Mouse (Mus musculus): ENCODE results near the gene A4galt. TPM values are rescaled to one million over a fixed set of nuclear protein-coding genes. Genes with fewer than 3 reads are reported as not detected.

Gene A4galt
- polyA plus RNA-seq, 1 experiment from 2014 or later: 1.8 TPM

DNA sequence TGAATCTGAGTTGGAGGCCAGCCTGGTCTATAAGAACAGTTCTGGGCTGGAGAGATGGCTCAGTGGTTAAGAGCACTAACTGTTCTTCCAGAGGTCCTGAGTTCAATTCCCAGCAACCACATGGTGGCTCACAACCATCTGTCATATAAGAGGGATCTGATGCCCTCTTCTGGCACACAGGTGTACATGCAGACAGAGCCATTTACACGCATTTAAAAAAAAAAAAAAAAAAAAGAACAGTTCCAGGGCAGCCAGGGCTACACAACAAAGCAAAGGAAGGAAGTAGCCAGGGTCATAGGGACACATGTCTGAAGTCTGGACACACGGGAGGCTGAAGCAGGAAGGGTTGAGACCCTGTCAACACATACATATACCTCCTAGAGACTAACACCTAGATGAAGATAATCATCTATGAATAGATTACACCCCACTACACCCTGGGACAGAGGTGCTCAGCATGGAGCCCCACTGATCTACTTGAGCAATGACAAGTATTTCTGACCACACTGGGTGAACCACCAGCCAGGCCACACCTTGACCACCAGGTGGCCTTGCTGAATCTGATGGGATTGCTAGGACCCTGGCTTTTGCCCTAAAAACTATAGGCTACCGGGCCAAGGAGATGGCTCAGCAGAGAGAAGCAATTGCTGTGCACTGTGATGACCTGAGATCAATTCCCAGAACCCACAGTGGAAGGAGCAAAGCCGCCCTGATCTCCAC, 9.5 kb downstream of the A4galt start:
- ATAC-seq (ENCODE audit: low FRiP score, low read depth): no peak
- Histone ChIP-seq H3K27ac (no peak overlapping the region), H3K4me3 (no peak overlapping the region), H3K9ac (no peak overlapping the region), H3K4me1 (no peaks in the 10 kb centered on the region), H3K36me3 (no peaks in the 10 kb centered on the region), H3K27me3 (replicated peaks) (no peaks in the 10 kb centered on the region), H3K4me2 (replicated peaks) (no peak overlapping the region), H3K9me3 (no peaks in the 10 kb centered on the region)
- 83% methylated on average over 4 of the region's 4 CpGs for WGBS

GRCm38 (mm10) chr15:83241497-83241896, 10.1 kb downstream of the A4galt start:
- Histone ChIP-seq H3K4me2 (replicated peaks) (no peak overlapping the region), H3K27me3 (replicated peaks) (no peaks in the 10 kb centered on the region), H3K4me1 (no peaks in the 10 kb centered on the region), H3K36me3 (no peaks in the 10 kb centered on the region), H3K27ac (no peak overlapping the region), H3K9ac (no peak overlapping the region), H3K4me3 (no peak overlapping the region), H3K9me3 (no peaks in the 10 kb centered on the region)
- no peak for ATAC-seq (ENCODE audit: low FRiP score, low read depth)
- WGBS: 87% methylated on average over 3 of the region's 3 CpGs

GRCm38 (mm10) chr15:83237460-83238243, 13.9 kb downstream of the A4galt start:
- no peaks in the 10 kb centered on the region for H3K4me1 ChIP-seq
- no peak for ATAC-seq (ENCODE audit: low FRiP score, low read depth)
- H3K36me3 ChIP-seq: no peaks in the 10 kb centered on the region
- H3K9ac ChIP-seq: no peak overlapping the region
- H3K4me2 ChIP-seq (replicated peaks): no peak overlapping the region
- 71% methylated on average over 15 of the region's 15 CpGs for whole genome bisulfite sequencing
- H3K9me3 ChIP-seq: no peaks in the 10 kb centered on the region
- no peaks in the 10 kb centered on the region for H3K27me3 ChIP-seq (replicated peaks)
- no peak overlapping the region for H3K27ac ChIP-seq
- no peak overlapping the region for H3K4me3 ChIP-seq

DNA sequence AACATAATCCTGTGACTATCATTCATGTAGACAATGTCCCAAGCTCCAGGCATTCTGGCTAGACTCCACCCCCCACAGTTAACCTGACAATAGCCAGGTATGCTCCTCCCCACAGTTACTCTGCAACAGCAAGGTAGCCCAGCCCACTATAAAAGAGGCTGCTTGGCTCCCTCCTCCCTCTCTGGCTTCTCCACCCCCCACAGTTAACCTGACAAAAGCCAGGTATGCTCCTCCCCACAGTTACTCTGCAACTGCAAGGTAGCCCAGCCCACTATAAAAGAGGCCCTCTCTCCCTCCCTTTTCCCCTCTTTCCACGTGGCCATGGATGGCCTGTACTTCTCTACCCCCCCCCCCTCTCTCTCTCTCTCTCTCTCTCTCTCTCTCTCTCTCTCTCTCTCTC, 14.8 kb downstream of the A4galt start:
- no peak overlapping the region for H3K9ac ChIP-seq
- no peaks in the 10 kb centered on the region for H3K27me3 ChIP-seq (replicated peaks)
- no peak overlapping the region for H3K27ac ChIP-seq
- H3K4me1 ChIP-seq: no peaks in the 10 kb centered on the region
- no peak for ATAC-seq (ENCODE audit: low FRiP score, low read depth)
- no peaks in the 10 kb centered on the region for H3K36me3 ChIP-seq
- no peak overlapping the region for H3K4me3 ChIP-seq
- no peak overlapping the region for H3K4me2 ChIP-seq (replicated peaks)
- no peaks in the 10 kb centered on the region for H3K9me3 ChIP-seq
- 0% methylated on average over 1 of the region's 1 CpGs for WGBS

DNA sequence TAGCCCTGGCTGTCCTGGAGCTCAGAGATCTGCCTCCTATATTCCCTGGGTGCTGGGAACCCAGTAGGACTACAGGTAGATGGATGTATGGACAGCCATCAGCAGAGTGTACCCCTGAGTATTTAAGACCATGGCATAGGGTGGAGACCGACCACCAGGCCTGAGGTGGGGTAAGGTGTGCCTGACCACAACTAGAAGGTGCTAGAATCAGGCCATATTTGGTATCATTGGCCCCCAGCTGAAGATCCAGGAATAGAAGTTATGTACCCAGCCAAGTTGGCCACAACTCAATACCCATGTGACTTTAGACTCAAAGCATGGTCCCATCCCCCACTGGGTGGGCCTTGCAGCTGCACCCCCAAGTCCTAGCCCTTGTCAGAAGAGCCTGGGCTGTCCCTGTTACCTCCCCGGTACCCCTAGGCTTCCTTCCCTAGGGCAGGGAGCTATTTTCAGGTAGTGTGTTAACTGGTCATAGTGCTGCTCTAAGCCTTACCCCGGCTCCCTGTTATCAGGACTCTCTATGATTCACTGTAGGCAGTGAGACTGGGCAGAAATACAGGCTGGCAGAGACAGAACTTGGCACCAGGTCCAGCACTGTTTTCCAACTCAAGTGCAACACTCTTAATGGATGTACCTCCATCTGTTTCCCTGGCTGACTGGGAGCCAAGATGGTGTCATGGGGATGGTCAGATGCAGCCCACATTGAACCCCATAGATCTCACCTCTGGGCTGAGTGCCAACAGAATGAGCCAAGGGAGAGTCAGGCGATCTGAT, 18.2 kb downstream of the A4galt start:
- no peaks in the 10 kb centered on the region for H3K4me1 ChIP-seq
- no peak overlapping the region for H3K9ac ChIP-seq
- 78% methylated on average over 4 of the region's 4 CpGs for WGBS
- H3K4me3 ChIP-seq: no peak overlapping the region
- no peaks in the 10 kb centered on the region for H3K9me3 ChIP-seq
- H3K27me3 ChIP-seq (replicated peaks): no peaks in the 10 kb centered on the region
- no peak overlapping the region for H3K4me2 ChIP-seq (replicated peaks)
- no peak overlapping the region for H3K27ac ChIP-seq
- H3K36me3 ChIP-seq: no peaks in the 10 kb centered on the region
- ATAC-seq (ENCODE audit: low FRiP score, low read depth): no peak

DNA sequence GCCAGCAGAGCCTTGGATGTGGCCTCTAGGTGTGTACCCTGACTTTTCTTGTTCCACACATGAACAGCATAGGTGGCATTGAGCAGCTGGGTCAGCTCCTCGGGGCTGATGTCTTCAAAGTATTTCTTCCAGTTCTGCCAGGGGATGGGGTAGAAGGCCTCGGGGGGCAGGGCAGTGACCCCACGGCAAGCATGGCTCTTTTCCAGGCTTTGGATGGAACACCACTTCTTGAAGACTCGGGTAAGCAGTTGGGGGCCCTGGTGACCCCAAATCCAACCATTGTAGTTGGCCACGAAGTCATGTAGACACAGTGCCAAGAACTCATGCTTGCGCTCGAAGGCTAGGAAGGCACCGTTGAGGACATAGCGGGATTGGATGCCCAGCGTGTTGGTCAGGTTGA, 24.0 kb downstream of the A4galt start:
- 93% methylated on average over 10 of the region's 10 CpGs for WGBS
- Histone ChIP-seq H3K9me3 (no peaks in the 10 kb centered on the region), H3K36me3 (no peaks in the 10 kb centered on the region), H3K4me3 (no peak overlapping the region), H3K9ac (no peak overlapping the region), H3K27ac (no peak overlapping the region), H3K27me3 (replicated peaks) (no peaks in the 10 kb centered on the region), H3K4me1 (peaks cover 12% of the 10 kb centered on the region), H3K4me2 (replicated peaks) (no peak overlapping the region)
- ATAC-seq (ENCODE audit: low FRiP score, low read depth): no peak

- no peaks in the 10 kb centered on the region for H3K36me3 ChIP-seq
- 92% methylated on average over 5 of the region's 5 CpGs for WGBS
- no peak overlapping the region for H3K27ac ChIP-seq
- no peak overlapping the region for H3K9ac ChIP-seq
- H3K27me3 ChIP-seq (replicated peaks): no peaks in the 10 kb centered on the region
- H3K9me3 ChIP-seq: no peaks in the 10 kb centered on the region
- peaks cover 12% of the 10 kb centered on the region for H3K4me1 ChIP-seq
- ATAC-seq (ENCODE audit: low FRiP score, low read depth): no peak
- H3K4me3 ChIP-seq: no peak overlapping the region
- H3K4me2 ChIP-seq (replicated peaks): no peak overlapping the region
These were observed 24.7 kb downstream of the A4galt start for GRCm38 (mm10) chr15:83226871-83227270.

DNA sequence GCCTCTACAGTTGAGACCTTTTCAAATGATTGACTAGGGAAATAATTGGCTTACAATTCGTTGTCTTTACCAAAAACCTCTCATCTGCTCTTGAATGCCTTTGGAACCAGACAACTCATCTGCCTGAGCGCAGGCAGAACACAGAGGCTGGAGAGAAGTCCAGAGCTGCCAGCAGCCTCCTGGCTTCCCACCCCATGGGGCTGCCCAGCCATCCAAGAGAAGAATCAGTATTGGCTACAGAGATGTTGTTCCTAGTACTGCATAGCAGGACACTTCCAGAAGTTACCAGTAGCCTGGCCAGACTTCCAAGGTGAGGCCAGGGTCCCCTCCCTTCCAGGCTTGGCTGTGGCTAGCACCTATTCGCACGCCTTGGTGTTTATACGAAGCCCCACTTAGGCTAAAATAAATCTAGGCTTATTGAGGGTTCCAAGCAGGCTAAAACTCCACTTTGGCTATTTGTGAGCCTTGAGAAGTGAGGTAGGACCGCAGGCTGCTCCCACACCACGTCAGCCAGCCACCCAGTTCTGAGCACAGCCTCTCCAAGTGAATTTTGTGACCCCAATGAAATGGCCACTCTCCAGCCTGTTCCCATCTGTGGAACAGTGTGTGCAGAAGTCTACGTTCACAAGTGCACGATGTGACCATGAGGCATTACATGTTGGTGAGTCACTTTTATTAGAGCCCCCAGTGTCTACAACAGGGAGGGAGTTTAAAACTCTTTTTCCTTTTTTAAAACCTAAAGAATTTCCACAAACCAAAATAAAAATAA, 25.3 kb downstream of the A4galt start:
- Histone ChIP-seq H3K4me3 (no peak overlapping the region), H3K4me1 (peaks cover 12% of the 10 kb centered on the region), H3K9ac (no peak overlapping the region), H3K36me3 (no peaks in the 10 kb centered on the region), H3K9me3 (no peaks in the 10 kb centered on the region), H3K27ac (no peak overlapping the region), H3K4me2 (replicated peaks) (no peak overlapping the region), H3K27me3 (replicated peaks) (no peaks in the 10 kb centered on the region)
- 88% methylated on average over 9 of the region's 9 CpGs for WGBS
- ATAC-seq (ENCODE audit: low FRiP score, low read depth): no peak

DNA sequence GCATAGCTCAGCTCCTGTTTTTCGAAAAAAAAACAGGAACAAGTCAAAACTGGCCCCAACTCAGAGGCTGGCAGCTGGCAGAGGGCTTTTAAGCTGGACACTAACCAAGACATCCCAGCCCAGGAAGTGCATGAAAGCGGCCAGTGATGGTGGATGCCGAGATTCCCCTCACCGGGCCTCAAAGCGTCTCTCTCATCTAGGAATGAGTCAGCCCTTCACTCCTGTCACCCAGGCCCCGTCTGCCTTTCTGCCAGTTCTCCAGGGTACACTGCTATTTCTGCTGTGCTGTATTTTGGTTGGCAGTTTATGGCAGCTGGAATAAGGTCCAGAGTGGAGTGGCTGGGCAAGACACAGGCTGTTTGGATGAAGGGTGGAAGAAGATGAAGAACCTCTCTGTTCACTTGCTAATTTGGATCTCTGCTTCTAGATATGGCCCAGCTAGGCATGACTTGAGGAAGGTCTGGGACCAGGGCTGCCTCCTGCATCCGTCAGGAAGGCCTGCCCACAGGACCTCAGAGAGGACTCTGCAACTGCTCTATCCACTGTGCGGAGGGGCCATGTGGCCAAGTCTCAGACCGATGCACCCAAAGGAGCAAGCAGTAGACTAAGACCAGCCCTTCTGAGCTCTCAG, 27.3 kb downstream of the A4galt start:
- WGBS: 65% methylated on average over 9 of the region's 9 CpGs

GRCm38 (mm10) chr15:83223208-83223962, 28.2 kb downstream of the A4galt start:
- Histone ChIP-seq H3K4me1 (peaks cover 12% of the 10 kb centered on the region), H3K9me3 (no peaks in the 10 kb centered on the region), H3K4me3 (no peak overlapping the region), H3K36me3 (no peaks in the 10 kb centered on the region), H3K4me2 (replicated peaks) (no peak overlapping the region), H3K9ac (no peak overlapping the region), H3K27me3 (replicated peaks) (no peaks in the 10 kb centered on the region), H3K27ac (no peak overlapping the region)
- WGBS: 42% methylated on average over 11 of the region's 11 CpGs
- 0 out of 2 replicates have a peak, but pooled peaks have one; percentile 29 for ATAC-seq (ENCODE audit: low FRiP score, low read depth)

More for the DNA sequence above, 27.3 kb downstream of the A4galt start:
- ATAC-seq (ENCODE audit: low FRiP score, low read depth): no peak
- Histone ChIP-seq H3K4me1 (peaks cover 12% of the 10 kb centered on the region), H3K9me3 (no peaks in the 10 kb centered on the region), H3K27ac (no peak overlapping the region), H3K27me3 (replicated peaks) (no peaks in the 10 kb centered on the region), H3K36me3 (no peaks in the 10 kb centered on the region), H3K4me3 (no peak overlapping the region), H3K4me2 (replicated peaks) (no peak overlapping the region), H3K9ac (no peak overlapping the region)

- no peak overlapping the region for H3K9ac ChIP-seq
- H3K4me1 ChIP-seq: peaks cover 12% of the 10 kb centered on the region
- H3K9me3 ChIP-seq: no peaks in the 10 kb centered on the region
- H3K4me2 ChIP-seq (replicated peaks): no peak overlapping the region
- no peaks in the 10 kb centered on the region for H3K27me3 ChIP-seq (replicated peaks)
- H3K36me3 ChIP-seq: no peaks in the 10 kb centered on the region
- ATAC-seq (ENCODE audit: low FRiP score, low read depth): no peak
- no peak overlapping the region for H3K27ac ChIP-seq
- 89% methylated on average over 4 of the region's 4 CpGs for WGBS
- no peak overlapping the region for H3K4me3 ChIP-seq
These were observed 29.9 kb downstream of the A4galt start for GRCm38 (mm10) chr15:83221721-83222120.
